Mouse (Mus musculus) midbrain, embryonic 11.5 days (tissue): ENCODE measurements around the gene Cabp4. TPM values are rescaled to one million over a fixed set of nuclear protein-coding genes. Genes with fewer than 3 reads are reported as not detected.

Source experiments
- ATAC-seq: fragments of 200-750 bp; cut with Nextera tagmentation; 2 replicates; pipeline ENCODE4 v1.8.0; 2017; ENCODE audit warnings: moderate TSS enrichment, moderate library complexity; ENCODE audit not compliant: low FRiP score
- DNase-seq: peaks from one replicate; pipeline ENCODE4 v3.0.0; 2015; ENCODE audit warnings: low spot score; ENCODE audit errors: missing footprints
- H3K27ac ChIP-seq: fragments of 300-500 bp; sonication (generic); 2 replicates; pipeline ENCODE4 v1.5.1; 2014; ENCODE audit warnings: low read depth, low read length
- H3K27me3 ChIP-seq: fragments of 300-500 bp; sonication (generic); 2 replicates; pipeline ENCODE4 v1.6.1; 2014; ENCODE audit warnings: mild to moderate bottlenecking, low read length, moderate library complexity, mixed read lengths; ENCODE audit not compliant: control insufficient read depth, insufficient read depth
- H3K36me3 ChIP-seq: fragments of 300-500 bp; sonication (generic); 2 replicates; pipeline ENCODE4 v1.6.1; 2014; ENCODE audit warnings: mild to moderate bottlenecking, low read length, moderate library complexity, mixed read lengths; ENCODE audit not compliant: control insufficient read depth, insufficient read depth
- H3K4me1 ChIP-seq: fragments of 300-500 bp; sonication (generic); 2 replicates; pipeline ENCODE4 v1.6.1; 2014; ENCODE audit warnings: low read length; ENCODE audit not compliant: control insufficient read depth, insufficient read depth
- H3K4me2 ChIP-seq: fragments of 300-500 bp; sonication (generic); 2 replicates; pipeline ENCODE4 v1.6.1; 2014; ENCODE audit warnings: mild to moderate bottlenecking, moderate library complexity
- H3K4me3 ChIP-seq: fragments of 300-500 bp; sonication (generic); 2 replicates; pipeline ENCODE4 v1.5.1; 2014; ENCODE audit warnings: low read depth, low read length
- H3K9ac ChIP-seq: fragments of 300-500 bp; sonication (generic); 2 replicates; pipeline ENCODE4 v1.6.1; 2014; ENCODE audit warnings: low read length
- H3K9me3 ChIP-seq: fragments of 300-500 bp; sonication (generic); 2 replicates; pipeline ENCODE4 v1.6.1; 2016; ENCODE audit warnings: low read length; ENCODE audit not compliant: control insufficient read depth
- WGBS: fragments of 180-500 bp; shearing (Covaris S2); extraction: QIAGEN DNeasy Blood & Tissue Kit; methylation state at CpG from one replicate; pipeline ENCODE4 v1.1.7; 2014; 5-methylcytosine and 5-hydroxymethylcytosine counted together
- polyA plus RNA-seq: library from polyadenylated mRNA; unstranded; fragments of >200 nt; fragmentation: Nextera tagmentation; extraction: Ambion mirVana; gene quantifications from 2 replicates; pipeline ENCODE4 v1.2.1, GENCODE M21; 2014

Cabp4 gene
- polyA plus RNA-seq = 0.11 TPM in 1 of 2 replicates, not detected in the other

DNA sequence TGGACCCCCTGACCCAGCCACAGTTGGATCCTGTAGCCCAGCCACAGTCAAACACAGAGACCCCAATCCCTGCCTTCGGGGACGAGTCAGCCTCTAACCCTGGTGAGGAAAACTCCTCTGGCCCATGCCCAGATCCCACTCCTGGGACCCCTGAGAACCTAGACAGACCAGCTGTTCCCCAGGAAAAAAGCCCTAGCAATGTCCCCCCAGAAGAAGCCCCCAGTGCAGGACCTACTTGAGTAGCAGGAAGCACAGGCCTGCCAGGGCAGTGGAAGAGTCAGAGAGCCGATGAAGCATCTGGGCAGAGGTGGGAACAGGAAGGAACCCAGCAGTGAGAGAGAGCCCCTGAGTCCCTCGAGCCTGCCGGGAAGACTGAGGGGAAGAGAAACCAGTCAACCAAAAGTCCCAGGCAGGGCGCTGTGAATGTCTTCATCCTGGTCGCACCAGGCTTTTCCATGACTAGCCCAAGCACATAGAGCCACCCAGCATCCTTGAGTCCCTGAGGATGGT, at the start of gene Cabp4:
Gene Cabp4, minus strand, starts transcription at position 275 of the 510 bp plus-strand sequence.
- Histone ChIP-seq H3K4me3 (no peak within 1 kb of the TSS), H3K9me3 (no peaks in the 10 kb centered on the region), H3K36me3 (no peaks in the 10 kb centered on the region), H3K27ac (no peak within 1 kb of the TSS), H3K4me1 (peaks cover 8% of the 10 kb centered on the region), H3K9ac (no peak within 1 kb of the TSS), H3K27me3 (no peaks in the 10 kb centered on the region), H3K4me2 (no peak within 1 kb of the TSS)
- WGBS = 84% methylated on average over 7 of the region's 7 CpGs
- ATAC-seq = no peak
- DNase-seq = no peak

GRCm38 (mm10) chr19:4193129-4193528, 49.3 kb upstream of the Cabp4 start:
- Histone ChIP-seq H3K27ac (no peak overlapping the region), H3K4me1 (peaks cover 12% of the 10 kb centered on the region), H3K36me3 (peaks cover 21% of the 10 kb centered on the region), H3K9me3 (no peaks in the 10 kb centered on the region), H3K9ac (peak overlapping the region; percentile 98), H3K27me3 (no peaks in the 10 kb centered on the region), H3K4me3 (peak overlapping the region; percentile 97), H3K4me2 (peak overlapping the region; percentile 91)
- ATAC-seq (no peak), DNase-seq (no peak)
- 71% methylated on average over 6 of the region's 6 CpGs for WGBS

GRCm38 (mm10) chr19:4192251-4192985, 48.6 kb upstream of the Cabp4 start:
- ATAC-seq (peak; percentile 31), DNase-seq (peak; percentile 94)
- Histone ChIP-seq H3K4me2 (peak overlapping the region; percentile 91), H3K9ac (peak overlapping the region; percentile 98), H3K4me1 (peaks cover 12% of the 10 kb centered on the region), H3K27ac (peak overlapping the region; percentile 68), H3K9me3 (no peaks in the 10 kb centered on the region), H3K4me3 (peak overlapping the region; percentile 97), H3K36me3 (peaks cover 21% of the 10 kb centered on the region), H3K27me3 (no peaks in the 10 kb centered on the region)
- WGBS = 1% methylated on average over 44 of the region's 52 CpGs

- Histone ChIP-seq H3K9ac (peak within 1 kb of the TSS; percentile 98), H3K36me3 (peaks cover 17% of the 10 kb centered on the region), H3K27me3 (no peaks in the 10 kb centered on the region), H3K4me2 (peak within 1 kb of the TSS; percentile 91), H3K27ac (peak within 1 kb of the TSS; percentile 68), H3K4me3 (peak within 1 kb of the TSS; percentile 97), H3K9me3 (no peaks in the 10 kb centered on the region), H3K4me1 (peaks cover 12% of the 10 kb centered on the region)
- ATAC-seq (peak; percentile 93), DNase-seq (peak; percentile 99)
- 8% methylated on average over 41 of the region's 47 CpGs for WGBS
Observed at GRCm38 (mm10) chr19:4191528-4192250, 47.9 kb upstream of the Cabp4 start, which contains the start of gene Ppp1ca. Gene Ppp1ca, plus strand, starts transcription at chr19:4192065.

- Histone ChIP-seq H3K9me3 (no peaks in the 10 kb centered on the region), H3K36me3 (peaks cover 11% of the 10 kb centered on the region), H3K4me2 (peak within 1 kb of the TSS; percentile 91), H3K4me1 (peaks cover 12% of the 10 kb centered on the region), H3K27ac (peak within 1 kb of the TSS; percentile 68), H3K27me3 (no peaks in the 10 kb centered on the region), H3K4me3 (peak within 1 kb of the TSS; percentile 97), H3K9ac (peak within 1 kb of the TSS; percentile 98)
- ATAC-seq (no peak), DNase-seq (no peak)
- 65% methylated on average over 4 of the region's 4 CpGs for WGBS
Observed at GRCm38 (mm10) chr19:4190831-4191334, 47.0 kb upstream of the Cabp4 start, which contains the start of gene Tbc1d10c. Gene Tbc1d10c, minus strand, starts transcription at chr19:4191284.

- H3K4me1 ChIP-seq = peaks cover 12% of the 10 kb centered on the region
- no peak for ATAC-seq
- WGBS = 85% methylated on average over 12 of the region's 12 CpGs
Observed at GRCm38 (mm10) chr19:4189051-4189620, 45.3 kb upstream of the Cabp4 start.

DNA sequence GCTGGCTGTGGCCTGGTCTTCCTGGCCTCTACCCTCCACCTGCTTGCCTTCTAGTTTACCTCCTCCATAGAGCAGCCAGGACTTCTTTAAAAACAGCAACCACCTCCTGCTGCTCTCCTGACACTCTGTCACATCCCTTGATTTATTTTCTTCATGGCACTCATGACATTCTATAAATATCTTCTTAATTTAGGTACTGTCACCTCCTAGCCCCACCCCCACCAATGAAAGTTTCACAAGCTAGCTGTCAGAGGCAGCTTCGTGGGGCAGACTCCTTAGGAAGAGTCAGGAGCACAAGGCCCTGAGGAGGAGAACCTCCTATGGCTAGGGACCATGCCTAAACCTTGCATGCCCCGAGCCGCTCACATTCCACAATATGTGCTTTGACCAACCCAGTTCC, 43.5 kb upstream of the Cabp4 start:
- Histone ChIP-seq H3K4me3 (no peak overlapping the region), H3K4me2 (no peak overlapping the region), H3K36me3 (no peaks in the 10 kb centered on the region), H3K4me1 (peaks cover 2% of the 10 kb centered on the region; the same call in 1 of the 2 replicates), H3K9me3 (no peaks in the 10 kb centered on the region), H3K27me3 (no peaks in the 10 kb centered on the region), H3K27ac (no peak overlapping the region), H3K9ac (no peak overlapping the region)
- 80% methylated on average over 3 of the region's 3 CpGs for WGBS
- ATAC-seq (no peak), DNase-seq (no peak)

More at GRCm38 (mm10) chr19:4189051-4189620, 45.3 kb upstream of the Cabp4 start:
- no peaks in the 10 kb centered on the region for H3K9me3 ChIP-seq
- H3K36me3 ChIP-seq = peaks cover 2% of the 10 kb centered on the region; the same call in 1 of the 2 replicates
- H3K9ac ChIP-seq = no peak overlapping the region
- no peaks in the 10 kb centered on the region for H3K27me3 ChIP-seq
- H3K4me3 ChIP-seq = no peak overlapping the region
- no peak overlapping the region for H3K27ac ChIP-seq
- no peak for DNase-seq
- no peak overlapping the region for H3K4me2 ChIP-seq

DNA sequence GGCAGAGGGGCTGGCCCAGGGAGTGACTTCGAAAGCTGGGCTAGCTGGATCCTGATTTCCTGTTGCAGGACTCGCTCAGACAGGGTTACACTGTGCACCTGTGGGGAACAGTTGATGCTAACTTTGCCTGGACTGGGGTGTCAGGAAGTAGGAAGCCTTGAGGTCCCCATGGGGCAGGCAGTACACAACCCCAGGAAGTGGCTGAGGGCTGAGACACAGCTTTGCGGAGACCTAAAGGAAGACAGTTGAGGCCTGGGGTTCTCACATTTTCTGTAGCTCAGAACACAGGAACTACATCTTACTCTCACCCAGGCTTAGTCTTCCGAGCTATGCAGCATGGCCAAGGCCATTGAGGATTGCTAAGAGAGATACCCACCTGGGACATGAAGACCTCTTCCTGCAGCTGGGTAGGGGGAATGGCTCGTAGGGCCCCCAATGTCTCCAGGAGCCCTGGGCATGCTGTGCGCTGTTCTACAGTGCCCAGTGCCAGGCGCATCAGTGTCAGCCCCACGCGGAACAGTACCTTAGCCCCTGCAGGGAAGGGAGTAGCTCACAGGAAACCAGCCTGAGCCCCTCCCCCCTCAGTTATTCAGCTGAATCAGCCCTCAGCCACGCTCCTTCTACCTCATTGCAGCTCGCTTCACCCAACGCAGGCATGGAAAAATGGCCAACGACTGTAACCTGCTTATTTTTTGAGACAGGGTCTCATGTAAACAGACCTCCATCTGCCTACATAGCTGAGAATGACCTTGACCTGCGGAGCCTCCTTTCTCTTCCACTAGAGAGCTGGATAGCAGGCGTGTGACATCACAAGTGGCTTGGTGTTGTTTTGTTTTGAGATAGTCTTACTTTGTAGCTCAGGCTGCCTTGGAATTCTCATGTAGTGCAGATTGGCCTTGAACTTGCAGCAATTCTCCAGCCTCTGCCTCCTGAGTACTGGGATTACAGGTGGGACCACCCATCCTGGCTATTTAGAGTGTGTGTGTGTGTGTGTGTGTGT, 41.4 kb upstream of the Cabp4 start:
- no peaks in the 10 kb centered on the region for H3K27me3 ChIP-seq
- H3K9ac ChIP-seq = no peak overlapping the region
- WGBS = 66% methylated on average over 15 of the region's 15 CpGs
- H3K36me3 ChIP-seq = no peaks in the 10 kb centered on the region
- H3K4me2 ChIP-seq = no peak overlapping the region
- DNase-seq (no peak), ATAC-seq (no peak)
- no peaks in the 10 kb centered on the region for H3K9me3 ChIP-seq
- no peaks in the 10 kb centered on the region for H3K4me1 ChIP-seq
- no peak overlapping the region for H3K4me3 ChIP-seq
- no peak overlapping the region for H3K27ac ChIP-seq
